Mouse (Mus musculus): ENCODE measurements around the gene Dock9. TPM values are rescaled to one million over a fixed set of nuclear protein-coding genes. Genes with fewer than 3 reads are reported as not detected.

Dock9 gene
- polyA plus RNA-seq, 1 experiment from 2014 or later: 11.1 TPM

- no peak for TF ChIP-seq CTCF (IDR thresholded peaks at IDR 0.05; ENCODE audit: low read depth)
- H3K27me3 ChIP-seq (ENCODE audit: insufficient read depth, low read length): no peaks in the 10 kb centered on the region
- 26% methylated on average over 4 of the region's 4 CpGs for WGBS
- H3K27ac ChIP-seq: no peak overlapping the region
- H3K4me3 ChIP-seq (replicated peaks; ENCODE audit: low read depth, low read length): no peak overlapping the region
- DNase-seq (ENCODE audit: low spot score) (peak; percentile 60), ATAC-seq (replicated peaks; ENCODE audit: low FRiP score, low read depth) (0 out of 2 replicates have a peak, but pooled peaks have one; percentile 35)
- H3K9me3 ChIP-seq (replicated peaks; ENCODE audit: low read length): no peaks in the 10 kb centered on the region
- H3K9ac ChIP-seq (ENCODE audit: low read depth, low read length): no peak overlapping the region
- H3K36me3 ChIP-seq (ENCODE audit: insufficient read depth, low read length): no peaks in the 10 kb centered on the region
- H3K4me2 ChIP-seq (ENCODE audit: low read length): no peak overlapping the region
- peaks cover 24% of the 10 kb centered on the region for H3K4me1 ChIP-seq (replicated peaks; ENCODE audit: insufficient read depth, low read length)
These were observed 95.1 kb downstream of the Dock9 start for GRCm38 (mm10) chr14:121702534-121702933.

DNA sequence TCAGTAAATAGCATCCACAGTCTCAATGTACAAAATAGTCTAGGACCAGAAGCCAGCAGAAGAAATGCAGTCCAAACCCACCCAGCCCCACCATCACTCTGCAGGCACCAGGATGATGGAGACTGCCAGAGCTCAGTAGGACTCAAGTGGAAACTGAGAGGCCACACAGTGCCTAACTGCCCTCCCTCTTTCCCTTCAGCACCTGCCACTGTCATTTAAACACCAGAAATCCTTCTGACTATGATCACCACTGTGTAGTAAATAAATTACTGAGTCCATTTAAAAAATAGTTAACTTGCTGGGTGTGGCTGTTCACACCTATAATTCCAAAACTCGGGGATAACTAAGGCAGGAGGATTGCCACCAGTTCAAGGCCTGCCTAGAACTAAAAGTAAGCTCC, 97.6 kb downstream of the Dock9 start:
- H3K36me3 ChIP-seq (ENCODE audit: insufficient read depth, low read length): no peaks in the 10 kb centered on the region
- no peak for TF ChIP-seq CTCF (IDR thresholded peaks at IDR 0.05; ENCODE audit: low read depth)

GRCm38 (mm10) chr14:121698620-121698950, 99.1 kb downstream of the Dock9 start:
- peaks cover 24% of the 10 kb centered on the region for H3K4me1 ChIP-seq (replicated peaks; ENCODE audit: insufficient read depth, low read length)
- TF ChIP-seq CTCF (IDR thresholded peaks at IDR 0.05; ENCODE audit: low read depth): no peak
- peak overlapping the region; percentile 32 for H3K4me3 ChIP-seq (replicated peaks; ENCODE audit: low read depth, low read length)
- H3K9me3 ChIP-seq (replicated peaks; ENCODE audit: low read length): no peaks in the 10 kb centered on the region
- 16% methylated on average over 7 of the region's 7 CpGs for WGBS
- H3K9ac ChIP-seq (ENCODE audit: low read depth, low read length): peak overlapping the region; percentile 58; the same call in 1 of the 2 replicates
- H3K27ac ChIP-seq: peak overlapping the region; percentile 68
- H3K27me3 ChIP-seq (ENCODE audit: insufficient read depth, low read length): no peaks in the 10 kb centered on the region
- H3K4me2 ChIP-seq (ENCODE audit: low read length): peak overlapping the region; percentile 57
- ATAC-seq (replicated peaks; ENCODE audit: low FRiP score, low read depth) (no peak), DNase-seq (ENCODE audit: low spot score) (no peak)
- H3K36me3 ChIP-seq (ENCODE audit: insufficient read depth, low read length): no peaks in the 10 kb centered on the region

More for the DNA sequence above, 97.6 kb downstream of the Dock9 start:
- Histone ChIP-seq H3K4me3 (replicated peaks; ENCODE audit: low read depth, low read length) (no peak overlapping the region), H3K4me2 (ENCODE audit: low read length) (no peak overlapping the region), H3K27ac (no peak overlapping the region), H3K27me3 (ENCODE audit: insufficient read depth, low read length) (no peaks in the 10 kb centered on the region), H3K4me1 (replicated peaks; ENCODE audit: insufficient read depth, low read length) (peaks cover 24% of the 10 kb centered on the region), H3K9me3 (replicated peaks; ENCODE audit: low read length) (no peaks in the 10 kb centered on the region), H3K9ac (ENCODE audit: low read depth, low read length) (no peak overlapping the region)
- no peak for DNase-seq (ENCODE audit: low spot score)
- no peak for ATAC-seq (replicated peaks; ENCODE audit: low FRiP score, low read depth)
- WGBS: 38% methylated on average over 1 of the region's 1 CpGs

- 5% methylated on average over 23 of the region's 23 CpGs for WGBS
- peak overlapping the region; percentile 32 for H3K4me3 ChIP-seq (replicated peaks; ENCODE audit: low read depth, low read length)
- H3K4me2 ChIP-seq (ENCODE audit: low read length): peak overlapping the region; percentile 57
- ATAC-seq (replicated peaks; ENCODE audit: low FRiP score, low read depth) (peak; percentile 72), DNase-seq (ENCODE audit: low spot score) (peak; percentile 89)
- no peaks in the 10 kb centered on the region for H3K27me3 ChIP-seq (ENCODE audit: insufficient read depth, low read length)
- H3K4me1 ChIP-seq (replicated peaks; ENCODE audit: insufficient read depth, low read length): peaks cover 24% of the 10 kb centered on the region
- TF ChIP-seq CTCF (IDR thresholded peaks at IDR 0.05; ENCODE audit: low read depth): no peak
- H3K9me3 ChIP-seq (replicated peaks; ENCODE audit: low read length): no peaks in the 10 kb centered on the region
- H3K9ac ChIP-seq (ENCODE audit: low read depth, low read length): peak overlapping the region; percentile 58
- no peaks in the 10 kb centered on the region for H3K36me3 ChIP-seq (ENCODE audit: insufficient read depth, low read length)
- peak overlapping the region; percentile 68 for H3K27ac ChIP-seq
These were observed 99.7 kb downstream of the Dock9 start for GRCm38 (mm10) chr14:121697709-121698619.

DNA sequence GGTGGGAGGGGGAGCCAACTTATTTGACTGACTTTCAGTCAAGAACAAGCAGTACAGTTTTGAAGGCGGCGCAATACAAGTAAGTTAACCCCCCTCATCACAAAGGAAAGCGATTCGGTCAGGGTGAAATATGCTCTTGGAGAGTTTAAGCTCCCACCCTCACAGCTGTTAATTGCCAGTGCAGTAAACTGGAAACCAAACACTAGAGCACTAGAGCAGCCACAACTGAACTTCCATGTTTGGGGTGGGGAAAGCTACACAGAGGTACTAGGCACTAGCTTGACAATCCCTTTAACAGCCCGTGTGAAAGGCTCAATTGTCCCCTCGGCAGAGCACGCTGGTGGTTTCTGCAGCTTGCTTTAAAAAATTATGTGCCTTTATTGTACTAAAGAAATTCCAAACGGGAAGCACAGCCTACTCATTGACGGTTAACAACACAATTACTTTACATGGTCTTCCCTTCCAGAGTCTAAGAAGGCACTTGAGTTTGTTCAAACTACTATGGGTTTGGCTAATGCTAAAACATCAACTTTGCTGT, 100.4 kb downstream of the Dock9 start:
- WGBS: 7% methylated on average over 9 of the region's 9 CpGs
- H3K9ac ChIP-seq (ENCODE audit: low read depth, low read length): peak overlapping the region; percentile 58
- peak overlapping the region; percentile 68; the same call in 1 of the 2 replicates for H3K27ac ChIP-seq

GRCm38 (mm10) chr14:121696429-121697118, 101.1 kb downstream of the Dock9 start:
- Histone ChIP-seq H3K27ac (no peak overlapping the region), H3K27me3 (ENCODE audit: insufficient read depth, low read length) (no peaks in the 10 kb centered on the region), H3K9ac (ENCODE audit: low read depth, low read length) (no peak overlapping the region), H3K4me1 (replicated peaks; ENCODE audit: insufficient read depth, low read length) (peaks cover 16% of the 10 kb centered on the region), H3K4me3 (replicated peaks; ENCODE audit: low read depth, low read length) (peak overlapping the region; percentile 32), H3K36me3 (ENCODE audit: insufficient read depth, low read length) (no peaks in the 10 kb centered on the region), H3K9me3 (replicated peaks; ENCODE audit: low read length) (no peaks in the 10 kb centered on the region), H3K4me2 (ENCODE audit: low read length) (peak overlapping the region; percentile 57)
- DNase-seq (ENCODE audit: low spot score): no peak
- TF ChIP-seq CTCF (IDR thresholded peaks at IDR 0.05; ENCODE audit: low read depth): no peak
- no peak for ATAC-seq (replicated peaks; ENCODE audit: low FRiP score, low read depth)
- WGBS: 46% methylated on average over 8 of the region's 8 CpGs

More for the DNA sequence above, 100.4 kb downstream of the Dock9 start:
- no peak for TF ChIP-seq CTCF (IDR thresholded peaks at IDR 0.05; ENCODE audit: low read depth)
- ATAC-seq (replicated peaks; ENCODE audit: low FRiP score, low read depth) (peak; percentile 33; the same call in 1 of the 2 replicates), DNase-seq (ENCODE audit: low spot score) (peak; percentile 89)
- peaks cover 17% of the 10 kb centered on the region for H3K4me1 ChIP-seq (replicated peaks; ENCODE audit: insufficient read depth, low read length)
- peak overlapping the region; percentile 57 for H3K4me2 ChIP-seq (ENCODE audit: low read length)
- no peaks in the 10 kb centered on the region for H3K9me3 ChIP-seq (replicated peaks; ENCODE audit: low read length)
- peak overlapping the region; percentile 32 for H3K4me3 ChIP-seq (replicated peaks; ENCODE audit: low read depth, low read length)
- no peaks in the 10 kb centered on the region for H3K27me3 ChIP-seq (ENCODE audit: insufficient read depth, low read length)
- no peaks in the 10 kb centered on the region for H3K36me3 ChIP-seq (ENCODE audit: insufficient read depth, low read length)

Measured in kidney, postnatal 0 days (tissue).